Mouse (Mus musculus) olfactory bulb, adult 2 months (tissue): ENCODE results near the gene Gm35315.

Experiments
- CTCF ChIP-seq: fragments of 200-500 bp; IDR thresholded peaks from 2 replicates; pipeline ENCODE4 v1.5.1; 2012; ENCODE audit warnings: low read depth, mild to moderate bottlenecking, low read length, moderate library complexity; ENCODE audit not compliant: insufficient read depth
- POLR2A ChIP-seq: fragments of 200-500 bp; IDR thresholded peaks from 2 replicates; pipeline ENCODE4 v1.6.1; 2012; ENCODE audit warnings: mild to moderate bottlenecking, low read depth, low read length, moderate library complexity; ENCODE audit not compliant: insufficient read depth

- TF ChIP-seq CTCF (no peak), POLR2A (0 out of 2 replicates have a peak, but pooled peaks have one; percentile 29)
Measured at GRCm38 (mm10) chr5:110109991-110110441, 15.8 kb upstream of the Gm35315 start, which contains the start of gene Zfp605.
